Mouse (Mus musculus) heart, embryonic 14.5 days (tissue): Measurements from ENCODE around the gene Pcca. TPM values are rescaled to one million over a fixed set of nuclear protein-coding genes. Genes with fewer than 3 reads are reported as not detected.
A peak's percentile ranks its signal among the peaks of the same experiment; 100 is the strongest.

ENCODE experiments used
- ATAC-seq: fragments of 200-750 bp; cut with Nextera tagmentation; 2 replicates; pipeline ENCODE4 v1.8.0; 2017; ENCODE audit warnings: low read depth, moderate TSS enrichment; ENCODE audit not compliant: insufficient number of reproducible peaks, insufficient read depth, low FRiP score
- H3K27ac ChIP-seq, 2 experiments: fragments of 200-500 bp in 1 of 2; fragments of 300-500 bp in 1 of 2; sonication (generic) in 1 of 2; replicated peaks in 1 of 2; 2 replicates each; pipeline ENCODE4 v1.5.1; 2012 to 2014; ENCODE audit warnings: low read depth in 2 of 2, low read length in 2 of 2, control low read depth in 1 of 2, mild to moderate bottlenecking in 1 of 2, mixed read lengths in 1 of 2; ENCODE audit not compliant: control insufficient read depth in 1 of 2, insufficient read depth in 1 of 2
- H3K27me3 ChIP-seq: fragments of 300-500 bp; sonication (generic); 2 replicates; pipeline ENCODE4 v1.6.1; 2014; ENCODE audit warnings: mild to moderate bottlenecking, low read length, control low read depth; ENCODE audit not compliant: control insufficient read depth, insufficient read depth
- H3K36me3 ChIP-seq: fragments of 300-500 bp; sonication (generic); 2 replicates; pipeline ENCODE4 v1.6.1; 2014; ENCODE audit warnings: mild to moderate bottlenecking, control low read depth, low read length, mixed read lengths; ENCODE audit not compliant: control insufficient read depth, insufficient read depth
- H3K4me1 ChIP-seq, 2 experiments: fragments of 200-500 bp in 1 of 2; fragments of 300-500 bp in 1 of 2; sonication (generic) in 1 of 2; 2 replicates each; pipeline ENCODE4 v1.6.1; 2012 to 2014; ENCODE audit warnings: low read length in 2 of 2, control low read depth in 1 of 2, mixed read lengths in 1 of 2; ENCODE audit not compliant: control insufficient read depth in 2 of 2, insufficient read depth in 2 of 2
- H3K4me2 ChIP-seq: fragments of 300-500 bp; sonication (generic); 2 replicates; pipeline ENCODE4 v1.6.1; 2014; ENCODE audit warnings: mild to moderate bottlenecking, low read length
- H3K4me3 ChIP-seq, 2 experiments: fragments of 200-500 bp in 1 of 2; fragments of 300-500 bp in 1 of 2; sonication (generic) in 1 of 2; 2 replicates each; pipeline ENCODE4 v1.5.1; 2012 to 2014; ENCODE audit warnings: low read length in 2 of 2, mild to moderate bottlenecking in 2 of 2, control low read depth in 1 of 2, low read depth in 1 of 2, moderate library complexity in 1 of 2; ENCODE audit not compliant: control insufficient read depth in 1 of 2, insufficient read depth in 1 of 2
- H3K9ac ChIP-seq: fragments of 300-500 bp; sonication (generic); 2 replicates; pipeline ENCODE4 v1.6.1; 2014; ENCODE audit warnings: mild to moderate bottlenecking, low read length
- H3K9me3 ChIP-seq: fragments of 300-500 bp; sonication (generic); 2 replicates; pipeline ENCODE4 v1.6.1; 2016; ENCODE audit warnings: low read length, control low read depth; ENCODE audit not compliant: control insufficient read depth
- WGBS: fragments of 180-500 bp; shearing (Covaris S2); extraction: QIAGEN DNeasy Blood & Tissue Kit; methylation state at CpG from one replicate; pipeline ENCODE4 v1.1.7; 2014; 5-methylcytosine and 5-hydroxymethylcytosine counted together
- polyA plus RNA-seq: library from polyadenylated mRNA; unstranded; fragments of >200 nt; fragmentation: Nextera tagmentation; extraction: Ambion mirVana; gene quantifications from 2 replicates; pipeline ENCODE4 v1.2.1, GENCODE M21; 2014

Gene Pcca
- polyA plus RNA-seq, 1 experiment from 2014 or later, result 28.9 TPM

DNA sequence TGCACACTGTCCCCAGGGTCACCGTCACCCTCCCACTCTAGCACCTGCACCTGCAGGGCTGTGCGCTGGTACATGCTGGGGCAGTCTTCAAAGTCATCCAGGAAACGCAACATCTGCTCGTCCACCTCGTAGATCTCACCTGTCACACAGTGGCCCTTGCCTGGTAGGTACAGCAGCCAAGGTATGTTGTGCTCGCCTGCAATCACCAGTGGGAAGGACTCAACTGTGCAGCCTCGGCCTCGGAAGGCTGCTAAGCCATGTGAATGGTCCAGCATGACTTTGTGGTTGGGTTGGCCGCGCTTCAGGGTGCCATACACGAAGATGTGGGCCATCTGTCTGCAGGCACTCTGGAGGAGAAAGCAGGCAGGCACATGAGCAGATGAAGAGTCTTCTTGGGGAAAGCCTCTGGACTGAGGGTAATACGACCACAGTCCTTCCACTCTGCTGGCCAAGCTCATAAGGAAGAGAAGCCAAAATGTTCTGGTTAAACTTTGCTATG lies 357.4 kb downstream of the Pcca start:
- ATAC-seq, result no peak

GRCm38 (mm10) chr14:122896106-122896505 lies 362.0 kb downstream of the Pcca start:
- Histone ChIP-seq H3K4me1 (no peaks in the 10 kb centered on the region), H3K4me2 (no peak overlapping the region), H3K9me3 (no peaks in the 10 kb centered on the region), H3K27me3 (no peaks in the 10 kb centered on the region), H3K9ac (no peak overlapping the region), H3K4me3 (no peak overlapping the region), H3K36me3 (0 out of 2 replicates have a peak, but pooled peaks cover 12% of the 10 kb centered on the region), H3K27ac (no peak overlapping the region)
- 88% methylated on average over 1 of the region's 1 CpGs for WGBS
- ATAC-seq, result no peak

More for the DNA sequence above, 357.4 kb downstream of the Pcca start:
- Histone ChIP-seq H3K27me3 (no peaks in the 10 kb centered on the region), H3K9ac (no peak overlapping the region), H3K4me1 (peaks cover 6 to 16% of the 10 kb centered on the region in 2 experiments), H3K9me3 (no peaks in the 10 kb centered on the region), H3K27ac (no peak overlapping the region), H3K4me2 (no peak overlapping the region), H3K36me3 (peaks cover 13% of the 10 kb centered on the region; the same call in 1 of the 2 replicates), H3K4me3 (no peak overlapping the region)
- 88% methylated on average over 12 of the region's 12 CpGs for WGBS

DNA sequence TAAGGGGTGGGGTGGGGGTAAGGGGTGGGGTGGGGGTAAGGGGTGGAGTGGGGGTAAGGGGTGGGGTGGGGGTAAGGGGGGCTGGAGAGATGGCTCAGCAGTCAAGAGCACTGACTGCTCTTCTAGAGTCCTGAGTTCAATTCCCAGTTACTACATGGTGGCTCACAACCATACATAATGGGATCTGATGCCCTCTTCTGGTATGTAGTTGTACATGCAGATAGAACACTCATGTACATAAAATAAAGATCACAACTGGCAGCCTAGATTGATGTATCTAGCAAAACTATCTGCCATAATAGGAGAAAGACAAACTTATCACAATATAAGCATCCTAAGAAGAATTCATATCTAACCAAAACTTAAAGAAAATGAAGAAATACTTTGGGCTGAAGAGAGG lies 364.4 kb downstream of the Pcca start:
- no peak for ATAC-seq
- Histone ChIP-seq H3K4me1 (peaks cover 12 to 13% of the 10 kb centered on the region in 2 experiments), H3K27ac (no peak overlapping the region), H3K27me3 (no peaks in the 10 kb centered on the region), H3K9me3 (no peaks in the 10 kb centered on the region), H3K9ac (no peak overlapping the region), H3K4me2 (no peak overlapping the region), H3K4me3 (no peak overlapping the region), H3K36me3 (no peaks in the 10 kb centered on the region)

- peaks cover 12 to 13% of the 10 kb centered on the region in 2 experiments for H3K4me1 ChIP-seq
- no peak overlapping the region for H3K27ac ChIP-seq
- no peak overlapping the region for H3K9ac ChIP-seq
- ATAC-seq, result no peak
- no peak overlapping the region for H3K4me2 ChIP-seq
- H3K36me3 ChIP-seq, result no peaks in the 10 kb centered on the region
- no peak overlapping the region for H3K4me3 ChIP-seq
- H3K27me3 ChIP-seq, result no peaks in the 10 kb centered on the region
- no peaks in the 10 kb centered on the region for H3K9me3 ChIP-seq
Measured at GRCm38 (mm10) chr14:122900679-122901078, 366.6 kb downstream of the Pcca start.

DNA sequence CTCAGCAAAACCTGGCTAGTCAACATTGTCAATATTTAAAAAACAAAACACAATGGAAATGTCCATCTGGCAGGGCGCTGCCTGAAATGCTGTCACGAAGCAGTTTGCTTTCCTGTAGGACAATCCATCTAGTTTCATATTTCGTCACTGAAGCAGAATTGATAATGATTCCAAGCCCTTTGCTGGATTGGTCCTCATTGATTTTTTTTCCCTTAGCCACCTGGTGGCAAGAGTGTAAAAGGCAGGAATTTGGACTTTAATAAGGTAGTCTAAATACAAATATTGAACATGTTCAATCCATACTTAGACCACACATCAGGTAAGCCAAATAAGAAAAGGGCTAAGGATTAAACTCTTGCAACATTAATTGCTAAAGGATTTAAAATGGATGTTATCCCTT lies 367.1 kb downstream of the Pcca start:
- no peaks in the 10 kb centered on the region for H3K27me3 ChIP-seq
- peaks cover 12 to 13% of the 10 kb centered on the region in 2 experiments for H3K4me1 ChIP-seq
- 86% methylated on average over 3 of the region's 3 CpGs for WGBS
- H3K36me3 ChIP-seq, result no peaks in the 10 kb centered on the region
- no peak overlapping the region for H3K9ac ChIP-seq
- ATAC-seq, result no peak
- H3K27ac ChIP-seq, result no peak overlapping the region
- H3K4me2 ChIP-seq, result no peak overlapping the region
- H3K9me3 ChIP-seq, result no peaks in the 10 kb centered on the region
- no peak overlapping the region for H3K4me3 ChIP-seq

GRCm38 (mm10) chr14:122901715-122902114 lies 367.6 kb downstream of the Pcca start:
- ATAC-seq, result no peak
- no peak overlapping the region for H3K4me2 ChIP-seq
- WGBS, result 64% methylated on average over 2 of the region's 2 CpGs

GRCm38 (mm10) chr14:122902136-122902535 lies 368.0 kb downstream of the Pcca start:
- H3K4me2 ChIP-seq, result no peak overlapping the region
- H3K27ac ChIP-seq, result peak overlapping the region in 1 of 2 experiments; percentile 57; a peak in 2 of 4 replicates
- 45% methylated on average over 2 of the region's 2 CpGs for WGBS
- no peak overlapping the region for H3K9ac ChIP-seq
- H3K4me3 ChIP-seq, result no peak overlapping the region
- H3K27me3 ChIP-seq, result no peaks in the 10 kb centered on the region
- no peaks in the 10 kb centered on the region for H3K36me3 ChIP-seq
- no peak for ATAC-seq
- peaks cover 12 to 13% of the 10 kb centered on the region in 2 experiments for H3K4me1 ChIP-seq
- H3K9me3 ChIP-seq, result peaks cover 2% of the 10 kb centered on the region

More at GRCm38 (mm10) chr14:122901715-122902114, 367.6 kb downstream of the Pcca start:
- Histone ChIP-seq H3K4me1 (peaks cover 12 to 13% of the 10 kb centered on the region in 2 experiments), H3K27me3 (no peaks in the 10 kb centered on the region), H3K9ac (no peak overlapping the region), H3K4me3 (no peak overlapping the region), H3K9me3 (no peaks in the 10 kb centered on the region), H3K36me3 (no peaks in the 10 kb centered on the region), H3K27ac (no peak overlapping the region)

DNA sequence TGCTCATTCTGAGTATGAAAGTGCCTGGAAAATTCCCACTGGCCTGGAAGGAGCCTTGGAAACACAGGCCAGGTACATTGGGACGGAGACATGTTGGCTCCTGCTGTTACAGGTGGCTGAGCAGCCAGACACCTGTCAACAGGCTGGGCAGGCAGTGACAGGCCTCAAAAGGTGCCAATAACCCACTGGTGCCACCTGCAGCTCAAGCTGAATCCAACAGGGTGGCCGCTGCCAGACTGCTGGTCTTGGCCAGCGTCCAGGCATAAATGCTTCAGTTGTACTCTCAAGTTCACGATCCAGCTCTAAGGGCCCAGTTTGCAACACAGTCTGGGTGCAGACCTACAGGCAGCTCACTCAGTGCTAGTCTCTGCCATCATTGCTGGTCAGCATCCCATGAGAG lies 368.8 kb downstream of the Pcca start:
- H3K36me3 ChIP-seq, result no peaks in the 10 kb centered on the region
- H3K27me3 ChIP-seq, result no peaks in the 10 kb centered on the region
- peaks cover 5% of the 10 kb centered on the region for H3K9me3 ChIP-seq
- H3K9ac ChIP-seq, result no peak overlapping the region
- H3K4me1 ChIP-seq, result peaks cover 12 to 13% of the 10 kb centered on the region in 2 experiments
- peak overlapping the region; percentile 0 to 57; a peak in 3 of 4 replicates for H3K27ac ChIP-seq
- ATAC-seq, result peak; percentile 85
- H3K4me3 ChIP-seq, result no peak overlapping the region
- WGBS, result 18% methylated on average over 4 of the region's 4 CpGs
- no peak overlapping the region for H3K4me2 ChIP-seq
